Mouse (Mus musculus) brain, adult 2 months (tissue): Measurements from ENCODE around the gene Polr3e.
A peak's percentile ranks its signal among the peaks of the same experiment; 100 is the strongest.

ENCODE experiments used
- DNase-seq: peaks from one replicate; pipeline ENCODE4 v3.0.0; 2011; ENCODE audit warnings: low read depth, low spot score

The Polr3e gene

GRCm38 (mm10) chr7:120917592-120918461 is at the start of gene Polr3e:
Gene Polr3e, plus strand, starts transcription at chr7:120917744.
- peak; percentile 98 for DNase-seq

DNA sequence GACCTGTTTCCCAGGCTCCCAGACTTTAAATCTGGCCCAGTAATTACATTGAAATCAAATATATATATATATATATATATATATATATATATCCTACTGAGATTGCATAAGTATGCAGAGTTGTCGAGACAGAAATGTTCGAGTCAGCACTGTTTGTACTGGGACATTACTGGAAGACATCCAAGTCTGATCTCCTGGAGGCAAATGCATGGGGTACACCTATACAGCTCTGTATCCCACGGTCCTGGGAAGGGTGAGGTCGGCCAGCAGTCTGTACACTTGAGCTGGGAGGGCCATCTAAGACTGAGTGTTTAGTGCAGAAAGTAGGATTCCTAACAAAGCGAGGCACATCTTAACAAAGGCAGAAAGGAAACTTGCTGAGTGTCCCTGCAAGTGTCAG is 47.7 kb upstream of the Polr3e start:
- peak; percentile 62 for DNase-seq

GRCm38 (mm10) chr7:120870431-120871008 is 47.0 kb upstream of the Polr3e start:
- DNase-seq, result peak; percentile 48

DNA sequence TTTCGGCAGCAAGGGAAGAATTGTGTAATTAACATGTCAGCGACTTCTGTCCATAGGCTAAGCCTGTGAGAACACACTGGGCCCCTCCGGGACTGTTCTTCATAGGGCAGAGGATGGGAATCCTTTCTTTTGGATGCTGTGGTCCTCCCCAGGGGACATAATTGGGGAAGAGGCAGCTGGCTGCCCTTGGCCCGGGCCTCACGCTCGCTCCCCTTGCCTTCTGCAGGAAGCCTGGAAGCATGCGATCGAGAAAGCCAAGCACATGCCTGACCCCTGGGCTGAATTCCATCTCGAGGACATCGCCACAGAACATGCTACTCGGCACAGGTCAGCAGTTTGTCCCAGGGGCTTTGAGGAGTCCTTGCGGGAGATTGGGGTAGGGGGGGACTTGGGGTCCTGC is 44.5 kb upstream of the Polr3e start:
- no peak for DNase-seq

- DNase-seq, result no peak
These were observed 43.5 kb upstream of the Polr3e start for GRCm38 (mm10) chr7:120874021-120874420.

GRCm38 (mm10) chr7:120874764-120875539 is 42.6 kb upstream of the Polr3e start:
- no peak for DNase-seq

DNA sequence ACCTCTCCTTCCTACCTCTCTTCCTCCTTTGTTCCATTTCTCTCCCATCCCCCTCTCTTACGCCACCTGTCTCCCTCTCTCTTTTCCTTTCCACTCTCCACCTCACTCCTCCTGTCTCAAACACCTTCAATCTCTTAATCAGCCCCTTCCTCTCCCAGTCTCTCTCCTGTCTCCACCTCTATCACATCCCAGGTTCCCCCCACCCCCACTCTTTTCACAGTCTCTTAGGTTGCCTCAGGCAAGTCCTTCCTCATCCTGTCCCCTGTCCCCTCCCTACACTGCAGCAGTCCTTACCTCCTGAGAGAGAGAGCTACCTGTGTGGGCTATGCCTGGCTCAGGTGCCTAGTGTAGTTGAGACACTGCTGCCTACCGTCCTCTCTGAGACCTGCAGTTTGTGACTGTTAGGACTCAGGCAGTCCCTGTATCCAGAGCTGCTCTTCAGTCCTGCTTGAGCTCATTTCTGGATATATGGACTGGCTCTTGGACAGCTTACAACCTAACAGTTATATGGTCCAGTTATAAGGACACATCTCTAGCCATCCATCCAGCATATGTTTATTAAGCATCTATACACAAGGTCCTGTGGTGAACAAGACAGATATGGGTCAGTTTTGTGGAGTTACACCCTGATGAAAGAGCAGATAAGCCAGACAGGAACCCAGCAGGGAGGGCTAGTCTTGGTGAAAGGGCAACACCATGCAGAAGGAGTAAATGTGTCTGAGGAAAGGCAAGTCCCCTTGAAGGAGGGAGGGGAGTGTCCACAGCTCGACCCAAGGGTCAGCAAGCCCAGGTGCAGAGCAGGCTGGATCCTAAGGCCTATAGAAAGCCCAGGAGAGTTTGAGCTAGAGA is 41.8 kb upstream of the Polr3e start:
- DNase-seq, result no peak

GRCm38 (mm10) chr7:120878271-120878670 is 39.3 kb upstream of the Polr3e start:
- peak; percentile 85 for DNase-seq

DNA sequence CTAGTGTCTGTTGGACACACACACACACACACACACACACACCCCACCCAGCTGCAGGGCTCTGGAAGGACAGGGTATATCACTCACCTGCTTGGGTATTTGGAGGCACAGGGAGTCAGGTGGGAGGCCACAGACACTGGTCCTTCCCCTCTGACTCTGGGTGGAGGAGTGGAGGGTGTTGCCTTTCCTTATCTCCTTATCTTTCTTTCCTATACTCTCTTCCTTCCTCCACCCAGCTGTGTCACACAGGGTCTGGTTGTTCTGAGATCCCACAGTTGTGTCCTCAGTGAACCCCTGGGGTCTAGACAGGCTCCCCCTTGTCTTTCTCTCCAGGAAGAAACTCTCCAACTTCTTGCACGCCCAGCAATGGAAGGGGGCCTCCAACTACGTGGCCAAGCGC is 37.6 kb upstream of the Polr3e start:
- DNase-seq, result no peak

GRCm38 (mm10) chr7:120880770-120881169 is 36.8 kb upstream of the Polr3e start:
- no peak for DNase-seq

- no peak for DNase-seq
These were observed 36.1 kb upstream of the Polr3e start for GRCm38 (mm10) chr7:120881451-120881850.

DNA sequence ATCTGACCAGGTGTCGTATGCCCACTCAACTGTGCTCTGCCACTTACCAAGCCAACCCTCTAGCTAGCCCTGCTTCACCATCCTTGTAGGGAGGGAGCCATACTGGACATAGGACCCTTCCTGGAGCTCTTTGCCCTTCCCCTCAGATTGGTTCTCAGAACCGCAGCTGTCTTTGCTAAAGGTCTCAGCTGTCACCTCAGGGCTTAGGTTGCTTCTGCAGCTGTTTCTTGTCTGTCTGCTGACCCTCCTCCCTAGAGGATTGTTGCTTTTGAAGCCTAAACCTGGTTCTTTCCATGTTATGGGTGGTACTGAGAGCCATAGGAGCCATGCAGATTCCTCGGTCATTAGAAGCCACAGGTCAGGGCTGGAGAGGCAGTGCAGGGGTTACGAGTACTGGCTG is 34.9 kb upstream of the Polr3e start:
- DNase-seq, result no peak

- no peak for DNase-seq
These were observed 33.8 kb upstream of the Polr3e start for GRCm38 (mm10) chr7:120883523-120884290.

GRCm38 (mm10) chr7:120884746-120885145 is 32.8 kb upstream of the Polr3e start:
- DNase-seq, result no peak

DNA sequence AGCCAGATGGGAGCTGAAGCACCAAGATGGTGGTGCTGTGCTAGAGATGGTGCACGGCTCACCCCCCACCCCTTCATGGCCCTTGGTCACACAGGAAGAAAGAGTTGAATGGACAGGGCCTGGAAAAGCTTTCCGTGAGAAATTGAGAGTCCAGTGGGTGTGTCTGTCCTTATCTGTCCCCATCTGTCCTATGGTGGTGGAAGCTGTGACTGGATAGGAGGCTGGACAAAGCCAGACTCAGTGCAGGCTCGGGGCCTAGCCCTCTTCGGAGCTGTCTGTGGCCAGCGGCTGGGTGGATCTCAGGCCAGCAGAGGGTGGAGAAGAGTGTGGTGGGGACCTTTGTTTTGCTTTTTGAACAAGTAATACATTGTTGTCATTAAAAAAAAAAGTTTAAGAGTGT is 24.4 kb upstream of the Polr3e start:
- no peak for DNase-seq

DNA sequence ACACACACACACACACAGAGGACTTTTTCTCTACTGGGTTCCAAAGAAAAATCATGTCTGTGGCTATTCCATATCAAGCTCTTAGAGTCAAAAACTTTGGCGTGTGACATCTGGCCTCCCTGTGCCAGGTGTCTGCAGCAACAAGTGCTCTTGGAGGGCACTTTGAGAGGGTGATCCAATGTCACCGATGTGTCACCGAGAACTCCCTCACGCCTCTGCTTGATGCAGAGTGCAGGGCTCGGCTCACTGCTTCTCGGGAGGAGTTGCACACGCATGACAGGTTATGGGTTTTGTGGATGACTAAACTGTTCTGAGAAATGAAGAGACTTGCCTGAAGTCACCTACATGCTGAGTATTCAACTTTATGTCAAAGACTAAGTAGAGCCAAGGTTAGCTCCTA is 20.5 kb upstream of the Polr3e start:
- no peak for DNase-seq

- DNase-seq, result peak; percentile 73
These were observed 19.7 kb upstream of the Polr3e start for GRCm38 (mm10) chr7:120897711-120898335.

DNA sequence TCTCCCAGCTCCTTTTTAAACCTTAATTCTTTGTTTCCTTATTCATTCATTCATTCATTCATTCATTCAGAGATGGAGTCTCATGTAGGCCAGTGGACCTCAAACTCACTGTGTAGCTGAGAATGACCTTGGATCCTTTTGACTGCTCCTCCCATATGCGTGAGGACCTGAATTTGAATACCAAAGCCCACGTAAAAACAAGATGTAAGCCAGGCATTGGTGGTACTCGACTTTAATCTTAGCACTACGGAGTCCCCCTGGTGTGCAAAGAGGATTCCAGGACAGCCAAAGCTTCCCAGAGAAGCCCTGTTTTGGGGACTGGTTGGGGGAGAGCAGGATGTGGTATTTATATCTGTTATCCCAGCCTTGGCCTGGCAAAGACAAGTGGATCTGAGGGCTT is 17.4 kb upstream of the Polr3e start:
- no peak for DNase-seq

DNA sequence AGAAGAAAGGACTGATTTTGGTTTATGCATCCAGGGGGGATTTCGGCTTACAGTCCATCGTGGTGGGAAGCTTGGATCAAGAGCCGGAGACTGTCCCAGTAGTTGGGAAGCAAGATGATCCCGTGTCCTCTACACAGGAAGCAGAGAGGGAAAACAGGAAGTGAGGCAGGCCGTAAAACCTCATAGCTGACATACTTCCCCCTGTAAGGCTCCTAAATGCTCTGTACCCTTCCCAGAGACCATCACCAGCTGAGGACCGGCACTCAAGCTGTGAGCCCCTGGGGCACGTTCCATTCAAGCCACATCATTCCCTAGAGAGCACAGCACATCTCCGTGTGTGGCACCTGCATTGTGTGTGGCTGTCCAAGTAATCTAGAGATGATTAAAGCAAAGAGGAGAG is 15.8 kb upstream of the Polr3e start:
- no peak for DNase-seq

GRCm38 (mm10) chr7:120902931-120903330 is 14.6 kb upstream of the Polr3e start:
- no peak for DNase-seq
